Mouse (Mus musculus) neural tube, embryonic 14.5 days (tissue): ENCODE measurements at regions not wholly inside any gene's neighbourhood (a gene's known extent, or its start where the extent isn't known, plus 50 kb on each side); places are given as distances from the start of the nearest gene placed in this dataset.

Experiments used
- ATAC-seq: fragments of 200-750 bp; cut with Nextera tagmentation; 2 replicates; pipeline ENCODE4 v1.8.0; 2017; ENCODE audit warnings: low read depth, mild to moderate bottlenecking, moderate TSS enrichment, moderate library complexity
- H3K27ac ChIP-seq: fragments of 300-500 bp; sonication (generic); 2 replicates; pipeline ENCODE4 v1.5.1; 2014; ENCODE audit warnings: low read depth, mild to moderate bottlenecking, control low read depth, low read length, moderate library complexity, mixed read lengths
- H3K27me3 ChIP-seq: fragments of 300-500 bp; sonication (generic); 2 replicates; pipeline ENCODE4 v1.6.1; 2014; ENCODE audit warnings: low read length; ENCODE audit not compliant: control insufficient read depth, insufficient read depth
- H3K36me3 ChIP-seq: fragments of 300-500 bp; sonication (generic); 2 replicates; pipeline ENCODE4 v1.6.1; 2014; ENCODE audit warnings: low read length, mixed read lengths; ENCODE audit not compliant: control insufficient read depth, insufficient read depth
- H3K4me1 ChIP-seq: fragments of 300-500 bp; sonication (generic); 2 replicates; pipeline ENCODE4 v1.6.1; 2014; ENCODE audit warnings: low read length; ENCODE audit not compliant: control insufficient read depth, insufficient read depth
- H3K4me2 ChIP-seq: fragments of 300-500 bp; sonication (generic); 2 replicates; pipeline ENCODE4 v1.6.1; 2014; ENCODE audit warnings: mild to moderate bottlenecking, low read depth, low read length, control low read depth
- H3K4me3 ChIP-seq: fragments of 300-500 bp; sonication (generic); 2 replicates; pipeline ENCODE4 v1.5.1; 2014; ENCODE audit warnings: low read depth, low read length, control low read depth, mixed read lengths
- H3K9ac ChIP-seq: fragments of 300-500 bp; sonication (generic); replicated peaks from 2 replicates; pipeline ENCODE4 v1.6.1; 2014; ENCODE audit warnings: low read depth, mild to moderate bottlenecking, control low read depth, low read length, mixed read lengths
- H3K9me3 ChIP-seq: fragments of 300-500 bp; sonication (generic); 2 replicates; pipeline ENCODE4 v1.6.1; 2016; ENCODE audit warnings: low read length; ENCODE audit not compliant: control insufficient read depth
- WGBS: fragments of 180-500 bp; shearing (Covaris S2); extraction: QIAGEN DNeasy Blood & Tissue Kit; methylation state at CpG from one replicate; pipeline ENCODE4 v1.1.7; 2014; 5-methylcytosine and 5-hydroxymethylcytosine counted together

- no peaks in the 10 kb centered on the region for H3K36me3 ChIP-seq
- no peak overlapping the region for H3K4me3 ChIP-seq
- H3K4me1 ChIP-seq, result no peaks in the 10 kb centered on the region
- H3K9me3 ChIP-seq, result no peaks in the 10 kb centered on the region
- H3K9ac ChIP-seq, result no peak overlapping the region
- no peak overlapping the region; the same call in 1 of the 2 replicates for H3K27ac ChIP-seq
- ATAC-seq, result peak; percentile 46; the same call in 1 of the 2 replicates
- no peaks in the 10 kb centered on the region for H3K27me3 ChIP-seq
- H3K4me2 ChIP-seq, result no peak overlapping the region
- 21% methylated on average over 5 of the region's 5 CpGs for WGBS
These were observed 501.5 kb downstream of the Tusc1 start for GRCm38 (mm10) chr4:92833835-92834234.

GRCm38 (mm10) chr4:92831181-92831715 lies 504.1 kb downstream of the Tusc1 start:
- no peaks in the 10 kb centered on the region for H3K36me3 ChIP-seq
- H3K4me1 ChIP-seq, result no peaks in the 10 kb centered on the region
- no peaks in the 10 kb centered on the region for H3K9me3 ChIP-seq
- H3K9ac ChIP-seq, result no peak overlapping the region
- H3K4me3 ChIP-seq, result no peak overlapping the region
- H3K4me2 ChIP-seq, result no peak overlapping the region
- ATAC-seq, result no peak
- 91% methylated on average over 1 of the region's 1 CpGs for WGBS
- H3K27me3 ChIP-seq, result no peaks in the 10 kb centered on the region
- H3K27ac ChIP-seq, result no peak overlapping the region

GRCm38 (mm10) chr4:92827831-92828230 lies 507.5 kb downstream of the Tusc1 start:
- no peak overlapping the region for H3K4me3 ChIP-seq
- no peak for ATAC-seq
- no peak overlapping the region for H3K27ac ChIP-seq
- H3K9me3 ChIP-seq, result no peaks in the 10 kb centered on the region
- H3K36me3 ChIP-seq, result no peaks in the 10 kb centered on the region
- H3K9ac ChIP-seq, result no peak overlapping the region
- no peaks in the 10 kb centered on the region for H3K4me1 ChIP-seq
- H3K4me2 ChIP-seq, result no peak overlapping the region
- H3K27me3 ChIP-seq, result no peaks in the 10 kb centered on the region

- no peak overlapping the region for H3K27ac ChIP-seq
- H3K36me3 ChIP-seq, result no peaks in the 10 kb centered on the region
- H3K4me2 ChIP-seq, result no peak overlapping the region
- H3K4me1 ChIP-seq, result no peaks in the 10 kb centered on the region
- ATAC-seq, result no peak
- H3K4me3 ChIP-seq, result no peak overlapping the region
- no peak overlapping the region for H3K9ac ChIP-seq
- H3K27me3 ChIP-seq, result no peaks in the 10 kb centered on the region
- no peaks in the 10 kb centered on the region for H3K9me3 ChIP-seq
These were observed 507.9 kb downstream of the Tusc1 start for GRCm38 (mm10) chr4:92827405-92827804.

GRCm38 (mm10) chr4:92826981-92827380 lies 508.3 kb downstream of the Tusc1 start:
- H3K4me2 ChIP-seq, result no peak overlapping the region
- H3K9ac ChIP-seq, result no peak overlapping the region
- H3K4me1 ChIP-seq, result no peaks in the 10 kb centered on the region
- no peaks in the 10 kb centered on the region for H3K9me3 ChIP-seq
- H3K4me3 ChIP-seq, result no peak overlapping the region
- H3K27me3 ChIP-seq, result no peaks in the 10 kb centered on the region
- no peak overlapping the region for H3K27ac ChIP-seq
- no peak for ATAC-seq
- no peaks in the 10 kb centered on the region for H3K36me3 ChIP-seq

- no peaks in the 10 kb centered on the region for H3K27me3 ChIP-seq
- ATAC-seq, result no peak
- no peaks in the 10 kb centered on the region for H3K9me3 ChIP-seq
- H3K4me3 ChIP-seq, result no peak overlapping the region
- H3K9ac ChIP-seq, result no peak overlapping the region
- no peaks in the 10 kb centered on the region for H3K36me3 ChIP-seq
- no peaks in the 10 kb centered on the region for H3K4me1 ChIP-seq
- no peak overlapping the region for H3K4me2 ChIP-seq
- H3K27ac ChIP-seq, result no peak overlapping the region
- WGBS, result 85% methylated on average over 1 of the region's 1 CpGs
These were observed 547.2 kb downstream of the Tusc1 start for GRCm38 (mm10) chr4:92788157-92788556.

- ATAC-seq, result no peak
- no peaks in the 10 kb centered on the region for H3K27me3 ChIP-seq
- no peak overlapping the region for H3K9ac ChIP-seq
- H3K4me1 ChIP-seq, result no peaks in the 10 kb centered on the region
- H3K9me3 ChIP-seq, result no peaks in the 10 kb centered on the region
- H3K36me3 ChIP-seq, result no peaks in the 10 kb centered on the region
- no peak overlapping the region for H3K4me2 ChIP-seq
- no peak overlapping the region for H3K4me3 ChIP-seq
- H3K27ac ChIP-seq, result no peak overlapping the region
- WGBS, result 86% methylated on average over 4 of the region's 4 CpGs
These were observed 557.2 kb downstream of the Tusc1 start for GRCm38 (mm10) chr4:92778076-92778475.

GRCm38 (mm10) chr4:92748070-92748469 lies 556.5 kb upstream of the Gm12666 start:
- WGBS, result 37% methylated on average over 2 of the region's 2 CpGs
- Histone ChIP-seq H3K4me2 (no peak overlapping the region), H3K27me3 (no peaks in the 10 kb centered on the region), H3K9ac (no peak overlapping the region), H3K4me1 (no peaks in the 10 kb centered on the region), H3K36me3 (no peaks in the 10 kb centered on the region), H3K9me3 (no peaks in the 10 kb centered on the region), H3K27ac (no peak overlapping the region), H3K4me3 (no peak overlapping the region)
- ATAC-seq, result no peak

GRCm38 (mm10) chr4:92746233-92746632 lies 554.7 kb upstream of the Gm12666 start:
- whole genome bisulfite sequencing, result 53% methylated on average over 2 of the region's 2 CpGs
- Histone ChIP-seq H3K36me3 (no peaks in the 10 kb centered on the region), H3K27ac (no peak overlapping the region), H3K27me3 (no peaks in the 10 kb centered on the region), H3K9me3 (no peaks in the 10 kb centered on the region), H3K9ac (no peak overlapping the region), H3K4me1 (no peaks in the 10 kb centered on the region), H3K4me2 (no peak overlapping the region), H3K4me3 (no peak overlapping the region)
- ATAC-seq, result no peak

GRCm38 (mm10) chr4:92702755-92703154 lies 511.2 kb upstream of the Gm12666 start:
- no peaks in the 10 kb centered on the region for H3K36me3 ChIP-seq
- no peak for ATAC-seq
- H3K27me3 ChIP-seq, result no peaks in the 10 kb centered on the region
- H3K4me1 ChIP-seq, result no peaks in the 10 kb centered on the region
- no peak overlapping the region for H3K4me2 ChIP-seq
- H3K27ac ChIP-seq, result no peak overlapping the region
- no peak overlapping the region for H3K4me3 ChIP-seq
- H3K9ac ChIP-seq, result no peak overlapping the region
- no peaks in the 10 kb centered on the region for H3K9me3 ChIP-seq
